Comparison of ENCODE assay signal across 14 mouse cellular contexts in genomic region chr13:8199186-8199880, GRCm38 (mm10). TPM values are rescaled to one million over a fixed set of nuclear protein-coding genes. Genes with fewer than 3 reads are reported as not detected.
"Had no signal": no experiment of that assay in that cellular context is flagged by ENCODE, and none has a peak within 500 bp of the region (broad histone marks: within the 10 kb centered on the region; RNA-seq: fewer than 3 reads in every experiment).

No protein-coding gene starts in this region.

- H3K9ac ChIP-seq: liver, embryonic 13.5 days; lung, embryonic 14.5 days; midbrain, embryonic 13.5 days had no signal

- H3K9me3 ChIP-seq: liver, embryonic 13.5 days; midbrain, embryonic 13.5 days had no signal

- H3K36me3 ChIP-seq: liver, embryonic 13.5 days; midbrain, embryonic 13.5 days had no signal

- H3K4me2 ChIP-seq: liver, embryonic 13.5 days; lung, embryonic 14.5 days; midbrain, embryonic 13.5 days had no signal

- DNase-seq: kidney, postnatal 36 days; layer of hippocampus, postnatal 36 days; liver, embryonic 13.5 days; lung, embryonic 14.5 days; thymus, adult 2 months; thymus, postnatal 14 days; thymus, postnatal 4 days had no signal

- H3K27ac ChIP-seq: kidney, postnatal 0 days; left cerebral cortex, adult 2 months; liver, embryonic 13.5 days; macrophage; midbrain, embryonic 13.5 days had no signal

- H3K4me1 ChIP-seq: liver, embryonic 13.5 days had no signal

- ATAC-seq: lung, postnatal 0 days; midbrain, embryonic 13.5 days had no signal

- H3K4me3 ChIP-seq: left cerebral cortex, adult 2 months; liver, embryonic 13.5 days; midbrain, embryonic 13.5 days had no signal

RNA-seq across cellular contexts. Expression of gene Adarb2, which starts 3.3 kb away (rescaled TPM):
- polyA plus RNA-seq: liver, adult 2 months; lung, postnatal 0 days; macrophage; small intestine, adult 2 months; thymus, adult 2 months had no signal
